Mouse (Mus musculus): ENCODE results near the gene March6. TPM values are rescaled to one million over a fixed set of nuclear protein-coding genes. Genes with fewer than 3 reads are reported as not detected.
A peak's percentile ranks its signal among the peaks of the same experiment; 100 is the strongest.

Gene March6
- polyA plus RNA-seq, 1 experiment from 2014 or later = 27.3 TPM

- 83% methylated on average over 3 of the region's 3 CpGs for WGBS
- Histone ChIP-seq H3K27ac (no peak overlapping the region), H3K4me1 (no peaks in the 10 kb centered on the region), H3K36me3 (peaks cover 27% of the 10 kb centered on the region), H3K9ac (no peak overlapping the region), H3K4me3 (no peak overlapping the region), H3K27me3 (no peaks in the 10 kb centered on the region), H3K9me3 (no peaks in the 10 kb centered on the region), H3K4me2 (no peak overlapping the region)
- no peak for ATAC-seq (ENCODE audit: borderline replicate concordance, extremely low read depth, low FRiP score, low TSS enrichment)
Observed at GRCm38 (mm10) chr15:31503447-31503846, 27.4 kb downstream of the March6 start.

GRCm38 (mm10) chr15:31502996-31503395, 27.9 kb downstream of the March6 start:
- no peaks in the 10 kb centered on the region for H3K9me3 ChIP-seq
- H3K4me2 ChIP-seq = no peak overlapping the region
- H3K9ac ChIP-seq = no peak overlapping the region
- H3K27me3 ChIP-seq = no peaks in the 10 kb centered on the region
- ATAC-seq (ENCODE audit: borderline replicate concordance, extremely low read depth, low FRiP score, low TSS enrichment) = no peak
- 86% methylated on average over 4 of the region's 4 CpGs for WGBS
- no peak overlapping the region for H3K27ac ChIP-seq
- peaks cover 30% of the 10 kb centered on the region for H3K36me3 ChIP-seq
- no peaks in the 10 kb centered on the region for H3K4me1 ChIP-seq
- no peak overlapping the region for H3K4me3 ChIP-seq

GRCm38 (mm10) chr15:31502313-31502712, 28.5 kb downstream of the March6 start:
- peaks cover 36% of the 10 kb centered on the region for H3K36me3 ChIP-seq
- ATAC-seq (ENCODE audit: borderline replicate concordance, extremely low read depth, low FRiP score, low TSS enrichment) = no peak
- no peak overlapping the region for H3K4me2 ChIP-seq
- no peaks in the 10 kb centered on the region for H3K4me1 ChIP-seq
- H3K9me3 ChIP-seq = no peaks in the 10 kb centered on the region
- H3K27ac ChIP-seq = no peak overlapping the region
- no peak overlapping the region for H3K9ac ChIP-seq
- H3K4me3 ChIP-seq = no peak overlapping the region
- WGBS = 86% methylated on average over 1 of the region's 1 CpGs
- H3K27me3 ChIP-seq = no peaks in the 10 kb centered on the region

DNA sequence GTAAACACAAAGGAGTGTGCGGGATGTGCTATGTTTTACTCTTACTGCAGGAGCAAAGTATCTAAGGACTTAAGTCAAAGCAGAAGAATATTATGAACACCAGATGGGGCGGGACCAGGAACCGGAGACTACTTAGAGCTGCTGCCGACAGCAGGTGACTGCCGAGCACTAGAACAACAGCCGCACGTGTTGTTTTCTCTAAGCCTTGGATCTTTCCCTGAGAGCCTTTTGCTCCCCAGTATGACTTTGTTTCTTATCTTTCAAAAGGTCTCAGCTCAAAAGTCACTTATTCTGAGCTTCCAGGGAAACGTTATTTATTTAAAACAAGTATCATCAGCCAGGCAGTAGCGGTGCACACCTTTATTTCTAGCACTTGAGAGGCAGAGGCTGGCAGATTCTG, 36.0 kb downstream of the March6 start:
- no peak overlapping the region for H3K4me3 ChIP-seq
- peaks cover 61% of the 10 kb centered on the region for H3K36me3 ChIP-seq
- 81% methylated on average over 9 of the region's 9 CpGs for WGBS
- no peak for ATAC-seq (ENCODE audit: borderline replicate concordance, extremely low read depth, low FRiP score, low TSS enrichment)
- no peaks in the 10 kb centered on the region for H3K27me3 ChIP-seq
- no peaks in the 10 kb centered on the region for H3K4me1 ChIP-seq
- H3K27ac ChIP-seq = no peak overlapping the region
- no peak overlapping the region for H3K9ac ChIP-seq
- H3K9me3 ChIP-seq = no peaks in the 10 kb centered on the region
- no peak overlapping the region for H3K4me2 ChIP-seq

GRCm38 (mm10) chr15:31494310-31494709, 36.5 kb downstream of the March6 start:
- H3K9ac ChIP-seq = no peak overlapping the region
- no peaks in the 10 kb centered on the region for H3K9me3 ChIP-seq
- 72% methylated on average over 3 of the region's 3 CpGs for WGBS
- no peak overlapping the region for H3K4me2 ChIP-seq
- peaks cover 62% of the 10 kb centered on the region for H3K36me3 ChIP-seq
- no peak overlapping the region for H3K4me3 ChIP-seq
- H3K4me1 ChIP-seq = no peaks in the 10 kb centered on the region
- ATAC-seq (ENCODE audit: borderline replicate concordance, extremely low read depth, low FRiP score, low TSS enrichment) = no peak
- no peak overlapping the region for H3K27ac ChIP-seq
- no peaks in the 10 kb centered on the region for H3K27me3 ChIP-seq

DNA sequence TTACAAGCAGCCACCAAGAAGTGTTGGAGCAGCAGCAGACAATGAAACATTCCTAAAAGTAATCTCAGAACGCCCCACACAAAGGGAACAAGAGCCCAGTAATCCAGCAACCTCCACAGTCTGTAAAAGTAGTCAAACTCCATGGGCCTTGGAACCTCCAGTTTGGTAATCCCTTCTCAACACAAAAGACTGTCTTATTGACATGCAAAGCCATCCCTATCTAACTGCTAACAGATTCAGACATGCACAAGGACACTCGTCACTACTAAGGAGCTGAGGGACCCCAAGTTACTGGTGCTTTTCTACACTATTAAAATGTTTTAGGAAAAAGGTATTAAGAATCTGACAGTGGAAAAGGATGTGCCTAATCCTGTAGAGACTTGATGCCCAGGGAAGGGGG, 43.4 kb downstream of the March6 start:
- 91% methylated on average over 2 of the region's 2 CpGs for WGBS
- peaks cover 47% of the 10 kb centered on the region for H3K36me3 ChIP-seq
- H3K27ac ChIP-seq = no peak overlapping the region
- no peaks in the 10 kb centered on the region for H3K9me3 ChIP-seq
- H3K27me3 ChIP-seq = no peaks in the 10 kb centered on the region
- no peak overlapping the region for H3K4me2 ChIP-seq
- no peak overlapping the region for H3K4me3 ChIP-seq
- ATAC-seq (ENCODE audit: borderline replicate concordance, extremely low read depth, low FRiP score, low TSS enrichment) = no peak
- H3K9ac ChIP-seq = no peak overlapping the region
- H3K4me1 ChIP-seq = no peaks in the 10 kb centered on the region

DNA sequence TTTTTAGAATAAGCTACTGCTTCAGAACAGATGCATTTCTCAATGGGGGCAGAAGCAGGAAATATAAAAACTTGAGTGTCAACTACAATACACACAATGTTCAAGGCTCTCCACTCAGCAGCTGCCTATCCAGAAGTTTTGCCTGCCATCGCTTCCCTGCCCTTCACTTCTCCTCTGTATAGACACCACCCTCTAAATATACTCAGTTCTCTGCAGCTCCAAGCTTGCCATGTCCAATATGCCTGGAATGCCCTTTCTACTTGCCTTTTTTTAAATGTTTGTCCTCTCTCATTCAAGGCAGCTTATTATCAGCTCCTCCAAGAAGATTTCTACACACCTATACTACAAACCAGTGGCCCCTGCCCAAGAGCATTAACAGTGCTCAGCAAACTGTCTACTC, 54.2 kb downstream of the March6 start:
- ATAC-seq (ENCODE audit: borderline replicate concordance, extremely low read depth, low FRiP score, low TSS enrichment) = no peak
- Histone ChIP-seq H3K36me3 (peaks cover 44% of the 10 kb centered on the region), H3K27ac (no peak overlapping the region), H3K4me1 (0 out of 2 replicates have a peak, but pooled peaks cover 5% of the 10 kb centered on the region), H3K4me3 (no peak overlapping the region), H3K4me2 (no peak overlapping the region), H3K9ac (no peak overlapping the region), H3K9me3 (no peaks in the 10 kb centered on the region), H3K27me3 (no peaks in the 10 kb centered on the region)
- WGBS = 76% methylated on average over 1 of the region's 1 CpGs

GRCm38 (mm10) chr15:31472645-31473574, 57.9 kb downstream of the March6 start:
- Histone ChIP-seq H3K4me1 (0 out of 2 replicates have a peak, but pooled peaks cover 5% of the 10 kb centered on the region), H3K9ac (no peak overlapping the region), H3K9me3 (no peaks in the 10 kb centered on the region), H3K4me2 (no peak overlapping the region), H3K36me3 (peaks cover 35% of the 10 kb centered on the region), H3K4me3 (no peak overlapping the region), H3K27me3 (no peaks in the 10 kb centered on the region), H3K27ac (0 out of 2 replicates have a peak overlapping the region, but pooled peaks have one; percentile 29)
- WGBS = 57% methylated on average over 4 of the region's 4 CpGs
- ATAC-seq (ENCODE audit: borderline replicate concordance, extremely low read depth, low FRiP score, low TSS enrichment) = peak; percentile 55; the same call in 1 of the 2 replicates

- Histone ChIP-seq H3K9ac (no peak overlapping the region), H3K4me3 (no peak overlapping the region), H3K9me3 (no peaks in the 10 kb centered on the region), H3K4me1 (0 out of 2 replicates have a peak, but pooled peaks cover 5% of the 10 kb centered on the region), H3K36me3 (peaks cover 39% of the 10 kb centered on the region), H3K27ac (no peak overlapping the region), H3K27me3 (no peaks in the 10 kb centered on the region), H3K4me2 (no peak overlapping the region)
- 90% methylated on average over 4 of the region's 4 CpGs for WGBS
- no peak for ATAC-seq (ENCODE audit: borderline replicate concordance, extremely low read depth, low FRiP score, low TSS enrichment)
Observed at GRCm38 (mm10) chr15:31471529-31471928, 59.3 kb downstream of the March6 start.

GRCm38 (mm10) chr15:31469497-31469896, 61.4 kb downstream of the March6 start:
- WGBS = 82% methylated on average over 4 of the region's 4 CpGs
- no peak overlapping the region for H3K4me2 ChIP-seq
- 0 out of 2 replicates have a peak, but pooled peaks cover 5% of the 10 kb centered on the region for H3K4me1 ChIP-seq
- no peaks in the 10 kb centered on the region for H3K27me3 ChIP-seq
- no peak overlapping the region for H3K4me3 ChIP-seq
- peaks cover 50% of the 10 kb centered on the region for H3K36me3 ChIP-seq
- H3K9me3 ChIP-seq = no peaks in the 10 kb centered on the region
- no peak for ATAC-seq (ENCODE audit: borderline replicate concordance, extremely low read depth, low FRiP score, low TSS enrichment)
- no peak overlapping the region for H3K27ac ChIP-seq
- no peak overlapping the region for H3K9ac ChIP-seq

GRCm38 (mm10) chr15:31468806-31469205, 62.0 kb downstream of the March6 start:
- no peak overlapping the region for H3K27ac ChIP-seq
- H3K36me3 ChIP-seq = peaks cover 55% of the 10 kb centered on the region
- ATAC-seq (ENCODE audit: borderline replicate concordance, extremely low read depth, low FRiP score, low TSS enrichment) = no peak
- H3K27me3 ChIP-seq = no peaks in the 10 kb centered on the region
- H3K9me3 ChIP-seq = no peaks in the 10 kb centered on the region
- no peak overlapping the region for H3K4me3 ChIP-seq
- WGBS = 85% methylated on average over 5 of the region's 5 CpGs
- no peak overlapping the region for H3K4me2 ChIP-seq
- 0 out of 2 replicates have a peak, but pooled peaks cover 2% of the 10 kb centered on the region for H3K4me1 ChIP-seq
- H3K9ac ChIP-seq = no peak overlapping the region

- H3K36me3 ChIP-seq = peaks cover 74% of the 10 kb centered on the region
- H3K4me2 ChIP-seq = no peak overlapping the region
- no peak overlapping the region; the same call in 1 of the 2 replicates for H3K27ac ChIP-seq
- ATAC-seq (ENCODE audit: borderline replicate concordance, extremely low read depth, low FRiP score, low TSS enrichment) = no peak
- no peaks in the 10 kb centered on the region for H3K9me3 ChIP-seq
- no peaks in the 10 kb centered on the region for H3K27me3 ChIP-seq
- H3K4me3 ChIP-seq = no peak overlapping the region
- 94% methylated on average over 1 of the region's 1 CpGs for WGBS
- no peak overlapping the region for H3K9ac ChIP-seq
- H3K4me1 ChIP-seq = no peaks in the 10 kb centered on the region
Observed at GRCm38 (mm10) chr15:31466749-31467148, 64.1 kb downstream of the March6 start.

Measured in lung, embryonic 15.5 days (tissue).